Mouse (Mus musculus) frontal cortex, adult 2 months (tissue): ENCODE measurements around the gene Gm49333. TPM values are rescaled to one million over a fixed set of nuclear protein-coding genes. Genes with fewer than 3 reads are reported as not detected.
"Not testable (repeated sequence)": the region's sequence is repeated elsewhere in the genome, so short reads cannot be mapped to it uniquely, and the experiment has no call there.

ENCODE experiments used
- DNase-seq, 2 experiments: peaks; one replicate each; pipeline ENCODE4 v3.0.0; 2022; ENCODE audit warnings: low spot score in 1 of 2; ENCODE audit errors: extremely low spot score in 1 of 2
- polyA plus RNA-seq: library from polyadenylated mRNA; depleted of rRNA; stranded (reverse); fragments of >200 nt; gene quantifications from 2 replicates; pipeline ENCODE4 v1.2.3, GENCODE M21; 2012

Gm49333 gene
- polyA plus RNA-seq, 1 experiment, result 0.14 TPM

DNA sequence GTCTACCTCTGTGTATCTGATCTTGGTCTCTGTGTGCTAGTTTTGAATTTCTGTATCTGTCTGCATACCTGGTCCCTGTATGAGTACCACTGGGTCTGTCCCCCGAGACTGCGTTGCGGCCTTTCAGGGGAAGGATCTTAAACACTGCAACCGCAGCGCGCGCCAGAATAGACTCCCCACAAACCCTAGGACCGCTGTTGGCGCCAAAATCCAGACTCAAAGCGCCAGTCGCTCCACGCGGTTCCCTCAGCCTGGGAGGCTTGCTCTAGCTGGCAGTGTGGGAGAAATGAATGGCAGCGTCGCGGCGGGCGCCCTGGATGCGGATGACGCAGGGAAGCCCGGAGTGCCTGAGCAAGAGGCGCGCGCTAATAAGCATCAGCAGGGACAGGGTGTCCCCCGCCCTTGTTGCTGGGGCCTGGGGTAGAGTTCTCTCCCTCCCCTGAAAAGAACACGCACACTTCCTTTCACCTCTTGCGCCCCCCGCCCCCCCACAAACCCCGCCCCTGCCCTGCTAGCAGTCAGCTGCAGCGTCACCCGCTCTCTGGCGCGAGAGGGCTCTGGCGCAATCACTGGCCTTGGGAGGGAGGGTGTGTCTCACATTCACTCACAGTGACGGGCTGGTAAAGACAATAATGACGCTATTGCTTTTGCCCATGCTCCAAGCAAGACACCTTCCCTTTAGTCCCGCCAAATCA lies 10.7 kb downstream of the Gm49333 start:
- DNase-seq, result peak in 1 of 2 experiments; percentile 73

DNA sequence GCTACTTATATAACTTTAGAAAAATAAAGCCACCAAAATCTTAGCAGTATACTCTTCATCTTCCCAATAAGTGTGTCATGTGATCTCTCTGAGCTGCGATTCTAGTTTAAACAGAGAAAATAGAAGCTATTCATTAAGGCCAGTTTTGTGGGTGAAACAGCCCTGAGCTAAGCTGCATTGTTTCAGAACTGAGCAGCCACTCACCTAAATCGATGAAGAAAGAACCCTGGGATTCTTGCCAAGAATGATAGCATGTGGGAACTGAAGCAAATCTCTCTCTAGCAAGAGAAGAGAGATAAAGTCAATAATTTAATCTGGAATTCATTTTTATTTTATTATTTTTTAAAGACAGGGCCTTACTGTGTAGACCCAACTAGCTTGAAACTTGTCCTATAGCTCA lies 11.8 kb downstream of the Gm49333 start:
- DNase-seq, result no peak

DNA sequence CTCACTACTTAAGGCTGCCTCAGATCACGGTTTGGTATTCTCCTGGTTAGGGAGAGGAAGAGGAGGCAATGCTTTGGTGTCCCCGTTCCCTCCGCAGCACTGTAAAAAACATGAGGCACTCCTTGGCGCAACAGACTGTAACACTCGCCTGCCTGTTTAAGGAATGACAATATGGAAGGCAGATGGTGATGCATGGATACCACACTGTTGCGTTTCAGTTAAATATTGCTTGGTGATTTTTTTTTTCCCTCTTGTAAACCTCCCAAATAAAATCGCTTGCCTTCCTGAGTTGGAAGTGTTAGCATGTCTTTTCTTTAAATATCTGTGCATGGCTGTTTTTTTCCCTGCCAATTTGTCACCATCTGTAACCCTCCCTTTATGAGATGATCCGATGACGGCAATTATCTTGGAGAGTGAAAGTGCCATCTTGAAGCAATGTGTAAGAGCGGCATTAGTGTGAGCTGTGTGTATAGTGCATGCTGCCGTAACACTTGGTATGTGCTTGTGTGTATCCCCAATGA lies 17.5 kb downstream of the Gm49333 start:
- peak in 1 of 2 experiments; percentile 66 for DNase-seq

DNA sequence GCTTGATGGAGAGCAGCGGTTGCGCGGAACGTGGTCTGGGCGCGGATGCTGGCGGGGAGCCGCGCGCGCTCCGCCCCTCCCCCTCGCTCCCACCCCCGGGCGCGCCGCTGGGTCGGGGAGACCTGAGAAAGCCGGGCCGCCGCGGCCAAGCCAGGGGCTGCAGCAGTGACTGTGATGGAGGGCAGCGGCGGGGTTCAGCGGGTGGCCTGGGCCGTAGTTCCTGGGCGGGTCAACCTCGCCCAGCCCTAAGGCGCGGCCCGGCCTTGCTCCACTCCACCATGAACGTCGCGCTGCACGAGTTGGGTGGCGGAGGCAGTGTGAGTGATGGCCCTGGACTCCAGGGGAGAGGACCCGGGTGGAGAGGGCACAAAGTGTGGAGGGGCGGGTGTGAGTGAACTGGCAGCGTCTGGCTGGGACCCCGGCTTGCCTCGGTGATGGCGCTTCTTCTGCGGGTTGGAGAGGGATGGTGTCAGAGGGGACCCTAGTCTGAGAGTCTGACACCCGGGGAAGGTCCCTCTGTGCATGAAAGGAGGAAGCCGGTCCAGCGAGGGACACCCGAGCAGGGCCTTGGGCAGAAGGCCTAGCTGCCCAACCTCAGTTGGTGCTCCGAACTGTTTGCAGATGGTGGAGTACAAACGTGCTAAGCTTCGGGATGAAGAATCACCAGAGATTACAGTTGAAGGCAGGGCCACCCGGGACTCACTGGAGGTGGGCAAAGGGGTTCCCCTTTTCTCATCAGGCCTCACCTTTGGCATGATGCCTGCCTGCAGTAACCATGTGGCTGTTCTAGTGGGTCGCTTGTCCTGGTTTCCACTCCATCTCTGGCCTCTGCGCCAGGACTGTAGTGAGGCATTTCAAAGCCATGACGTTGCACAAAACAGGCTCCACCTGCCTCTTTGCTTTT lies 18.6 kb downstream of the Gm49333 start, which contains the start of gene Ece2:
Ece2 (plus strand) TSS at position 98 of the 904 bp plus-strand sequence.
- no peak for DNase-seq

DNA sequence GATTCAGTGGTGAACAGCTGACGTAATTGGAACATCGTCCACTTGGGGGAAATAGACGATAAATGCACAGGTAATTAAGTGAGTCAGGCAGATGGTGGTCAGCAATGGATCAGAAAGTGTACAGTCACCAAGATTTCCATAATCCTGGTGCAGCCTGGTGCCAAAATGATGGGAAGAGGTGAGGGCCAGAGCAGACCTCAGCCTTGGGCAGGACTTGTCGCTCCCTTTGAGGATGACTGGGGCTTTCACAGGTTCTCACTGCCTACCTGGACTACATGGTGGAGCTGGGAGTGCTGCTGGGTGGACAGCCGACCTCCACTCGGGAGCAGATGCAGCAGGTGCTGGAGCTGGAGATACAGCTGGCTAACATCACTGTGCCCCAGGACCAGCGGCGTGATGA lies 26.0 kb downstream of the Gm49333 start:
- DNase-seq, result no peak

DNA sequence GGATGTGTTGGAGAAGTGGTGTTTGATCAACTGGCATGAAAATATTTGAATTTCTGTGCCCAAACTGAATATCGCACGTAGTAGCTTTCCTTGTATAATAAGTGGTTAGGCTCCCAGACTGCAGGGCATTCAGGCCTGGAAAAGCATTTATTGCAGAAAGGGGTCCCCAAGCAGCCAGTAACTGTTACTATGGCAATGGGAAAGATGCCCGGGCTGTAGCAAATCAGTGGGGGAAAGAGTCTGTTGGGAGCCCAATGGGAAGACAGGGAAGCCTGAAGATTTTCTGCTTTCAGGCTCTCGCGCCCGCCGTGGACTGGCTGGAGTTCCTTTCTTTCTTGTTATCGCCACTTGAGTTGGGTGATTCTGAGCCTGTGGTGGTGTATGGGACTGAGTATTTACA lies 27.0 kb downstream of the Gm49333 start:
- DNase-seq, result peak in 1 of 2 experiments; percentile 45

DNA sequence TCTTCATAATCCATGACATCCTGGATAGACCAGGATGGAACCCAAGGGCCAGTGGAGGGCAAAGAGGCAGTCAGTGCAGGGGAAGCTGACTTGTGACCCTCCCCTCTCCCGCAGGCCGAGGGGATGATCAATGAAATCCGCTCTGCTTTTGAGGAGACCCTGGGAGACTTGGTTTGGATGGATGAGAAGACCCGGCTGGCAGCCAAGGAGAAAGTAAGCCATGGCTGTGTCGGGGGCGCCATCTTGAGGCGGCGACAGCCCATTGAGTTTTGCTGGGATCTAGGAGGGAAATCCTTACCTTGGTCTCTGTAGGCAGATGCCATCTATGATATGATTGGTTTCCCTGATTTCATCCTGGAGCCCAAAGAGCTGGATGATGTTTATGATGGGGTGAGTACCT lies 30.8 kb downstream of the Gm49333 start:
- DNase-seq, result peak in 1 of 2 experiments; percentile 87

DNA sequence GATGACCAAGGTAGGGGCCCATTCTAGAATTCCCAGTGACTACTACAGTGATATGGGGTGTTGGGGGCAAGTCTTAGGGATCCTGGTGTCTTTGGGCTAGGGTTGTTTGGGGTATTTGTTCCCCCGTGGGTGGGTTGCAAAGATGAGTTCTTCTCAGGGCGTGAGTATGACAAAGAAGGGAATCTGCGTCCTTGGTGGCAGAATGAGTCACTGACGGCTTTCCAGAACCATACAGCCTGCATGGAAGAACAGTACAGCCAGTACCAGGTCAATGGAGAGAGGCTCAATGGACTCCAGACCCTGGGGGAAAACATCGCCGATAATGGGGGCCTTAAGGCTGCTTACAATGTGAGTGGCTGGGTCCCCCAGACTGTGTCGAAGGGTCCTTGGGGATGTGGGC lies 32.5 kb downstream of the Gm49333 start:
- no peak for DNase-seq

DNA sequence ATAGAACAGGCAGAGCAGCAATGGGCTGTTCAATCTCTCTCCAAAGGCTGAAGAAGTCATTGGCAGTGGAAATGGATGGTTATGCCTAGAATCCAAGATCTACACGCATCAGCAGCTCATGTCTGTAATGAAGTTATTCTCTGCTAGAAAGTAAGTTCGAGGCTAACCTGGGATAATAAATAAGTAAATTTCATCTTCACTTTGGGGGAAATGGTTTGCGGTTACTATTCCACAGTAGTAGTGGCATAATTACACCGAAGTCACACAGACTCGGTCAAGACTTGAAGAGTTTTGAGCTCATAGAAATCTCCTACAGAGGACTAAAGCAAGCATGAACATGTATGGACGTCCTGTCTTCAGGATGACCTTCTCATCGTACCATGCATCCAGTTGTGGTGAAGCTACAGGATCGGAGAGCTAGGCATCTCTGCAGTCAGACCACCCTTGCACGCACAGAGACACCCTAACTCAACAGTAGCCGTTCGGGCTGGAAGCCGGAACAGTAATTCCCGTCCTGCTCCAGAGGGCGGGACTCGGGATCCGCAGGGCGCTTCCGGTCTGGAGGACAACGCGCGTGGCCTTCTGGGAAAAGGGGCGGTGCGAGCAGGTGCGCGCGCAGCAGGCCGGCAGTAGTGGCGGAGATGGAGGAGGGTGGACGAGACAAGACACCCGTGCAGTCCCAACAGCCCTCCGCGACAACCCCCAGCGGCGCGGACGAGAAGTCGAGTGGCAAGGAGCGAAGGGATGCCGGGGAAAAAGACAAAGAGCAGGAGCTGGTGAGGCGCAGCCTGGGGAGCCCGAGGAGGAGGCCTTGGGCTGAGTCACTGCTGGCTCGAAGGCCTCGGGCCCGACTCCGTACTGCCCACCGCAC lies 39.9 kb downstream of the Gm49333 start, which contains the start of gene Psmd2:
Psmd2 (plus strand) TSS at position 577 of the 871 bp plus-strand sequence.
- peak; percentile 90 to 97 for DNase-seq

DNA sequence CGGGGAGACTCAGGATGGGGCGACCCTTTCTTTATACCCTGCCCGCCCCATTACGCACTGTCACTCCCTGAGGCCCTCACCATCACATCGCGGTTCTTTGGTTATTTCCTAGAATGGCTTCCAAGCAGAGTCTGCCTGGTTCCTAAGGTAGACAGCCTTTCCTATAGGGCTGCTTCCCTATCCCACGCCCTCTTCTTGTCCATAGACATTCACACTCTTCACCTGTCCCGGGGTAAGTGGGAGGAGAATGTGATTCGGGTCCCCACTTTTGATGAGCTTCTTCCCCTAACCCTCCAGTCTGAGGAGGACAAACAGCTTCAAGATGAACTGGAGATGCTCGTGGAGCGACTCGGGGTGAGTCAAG lies 40.5 kb downstream of the Gm49333 start:
- DNase-seq, result no peak

DNA sequence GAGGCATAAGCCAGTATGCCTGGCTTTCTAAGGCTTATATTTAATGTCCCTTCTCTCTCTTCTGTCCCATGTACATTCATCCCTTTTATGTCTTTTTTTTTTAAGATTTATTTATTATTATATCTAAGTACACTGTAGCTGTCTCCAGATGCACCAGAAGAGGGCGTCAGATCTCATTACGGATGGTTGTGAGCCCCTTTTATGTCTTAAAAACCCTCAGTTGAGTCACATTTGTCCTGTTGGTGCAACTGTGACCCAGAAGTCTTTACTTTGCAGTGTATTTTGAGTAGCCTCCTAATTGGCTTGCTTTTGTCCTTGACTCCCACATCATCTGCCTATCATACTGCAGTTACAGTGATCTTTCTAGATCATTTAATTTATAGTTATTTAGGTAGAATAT lies 41.9 kb downstream of the Gm49333 start:
- DNase-seq, result no peak

DNA sequence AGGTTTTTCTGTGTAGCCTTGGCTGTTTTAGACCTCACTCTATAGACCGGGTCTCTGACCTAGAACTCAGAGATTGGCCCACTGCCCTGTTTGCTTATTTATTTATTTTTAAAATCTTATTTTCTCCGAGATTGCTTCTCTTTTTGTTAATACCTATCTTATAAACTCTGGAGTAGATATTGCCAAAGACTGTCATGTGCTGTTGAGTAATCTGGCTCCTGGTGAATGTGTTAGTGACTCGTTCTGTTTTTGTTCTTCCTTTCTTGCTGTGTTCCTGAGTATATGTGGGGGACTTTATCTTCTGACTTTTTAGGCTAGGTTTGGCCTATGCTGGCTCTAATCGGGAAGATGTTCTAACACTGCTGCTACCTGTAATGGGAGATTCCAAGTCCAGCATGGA lies 46.3 kb downstream of the Gm49333 start:
- no peak for DNase-seq

DNA sequence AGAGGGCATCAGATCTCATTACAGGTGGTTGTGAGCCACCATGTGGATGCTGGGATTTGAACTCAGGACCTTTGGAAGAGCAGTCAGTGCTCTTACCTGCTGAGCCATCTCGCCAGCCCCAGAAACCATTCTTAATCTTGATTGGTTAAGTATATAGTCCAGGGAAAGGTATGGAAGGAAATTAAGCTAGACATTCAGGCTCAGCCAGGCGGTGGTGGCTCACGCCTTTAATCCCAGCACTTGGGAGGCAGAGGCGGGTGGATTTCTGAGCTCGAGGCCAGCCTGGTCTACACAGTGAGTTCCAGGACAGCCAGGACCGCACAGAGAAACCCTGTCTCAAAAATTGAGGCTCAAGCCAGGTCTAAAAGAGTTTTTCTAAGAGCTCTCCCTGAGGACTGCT lies 56.6 kb downstream of the Gm49333 start, which contains the start of gene Eif4g1:
Eif4g1 (plus strand) TSS at position 301 of the 400 bp plus-strand sequence.
- not testable (repeated sequence) for DNase-seq

DNA sequence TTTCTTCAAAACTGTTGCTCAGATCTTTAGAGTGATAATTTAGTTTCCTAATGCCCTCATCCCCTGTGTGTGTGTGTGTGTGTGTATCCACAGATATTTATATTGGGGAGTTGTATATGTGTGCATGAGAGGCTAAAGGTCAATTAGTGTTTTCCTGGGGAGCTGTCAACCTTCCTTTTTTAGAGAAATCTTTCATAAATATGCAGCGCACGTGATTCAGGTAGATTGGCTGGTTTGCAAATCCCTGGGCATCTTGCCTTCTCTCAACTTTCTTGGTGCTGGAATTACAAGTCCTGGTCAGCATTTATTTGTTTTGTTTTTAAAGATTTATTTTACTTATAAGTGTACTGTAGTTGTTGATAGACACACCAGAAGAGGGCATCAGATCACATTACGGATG lies 58.9 kb downstream of the Gm49333 start:
- no peak for DNase-seq

DNA sequence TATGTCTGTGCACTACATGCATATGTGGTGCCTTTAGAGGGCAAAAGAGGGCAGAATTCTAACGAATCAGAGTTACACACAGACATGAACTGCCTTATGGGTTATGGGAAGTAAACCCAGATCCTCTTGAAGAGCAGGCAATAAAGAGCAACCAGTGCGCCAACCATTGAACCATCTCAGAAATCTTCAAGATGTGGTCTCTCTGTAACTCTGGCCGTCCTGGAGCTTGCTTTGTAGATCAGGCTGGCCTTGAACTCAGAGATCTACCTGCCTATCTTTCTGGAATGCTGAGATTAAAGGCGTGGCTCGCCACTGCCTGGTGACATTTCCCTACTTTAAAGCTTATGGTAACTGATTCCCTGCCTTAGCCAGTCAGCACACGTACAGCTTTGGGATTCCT lies 60.5 kb downstream of the Gm49333 start:
- no peak for DNase-seq

DNA sequence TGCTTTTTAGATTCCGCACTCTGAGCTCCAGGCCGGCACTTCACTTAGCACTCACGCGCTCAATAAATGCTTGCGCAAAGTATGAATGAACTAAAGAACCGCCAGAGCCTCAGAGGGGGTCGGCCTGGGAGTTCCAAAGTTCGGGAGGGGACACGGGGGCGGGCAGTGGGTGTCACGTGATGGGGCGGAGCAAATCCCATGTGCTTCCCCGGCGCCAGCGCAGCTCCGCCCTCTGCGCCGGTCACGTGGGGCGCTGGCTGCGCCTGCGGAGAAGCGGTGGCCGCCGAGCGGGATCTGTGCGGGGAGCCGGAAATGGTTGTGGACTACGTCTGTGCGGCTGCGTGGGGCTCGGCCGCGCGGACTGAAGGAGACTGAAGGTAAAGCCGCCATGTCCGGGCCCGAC lies 61.1 kb downstream of the Gm49333 start:
- DNase-seq, result peak; percentile 90 to 96

DNA sequence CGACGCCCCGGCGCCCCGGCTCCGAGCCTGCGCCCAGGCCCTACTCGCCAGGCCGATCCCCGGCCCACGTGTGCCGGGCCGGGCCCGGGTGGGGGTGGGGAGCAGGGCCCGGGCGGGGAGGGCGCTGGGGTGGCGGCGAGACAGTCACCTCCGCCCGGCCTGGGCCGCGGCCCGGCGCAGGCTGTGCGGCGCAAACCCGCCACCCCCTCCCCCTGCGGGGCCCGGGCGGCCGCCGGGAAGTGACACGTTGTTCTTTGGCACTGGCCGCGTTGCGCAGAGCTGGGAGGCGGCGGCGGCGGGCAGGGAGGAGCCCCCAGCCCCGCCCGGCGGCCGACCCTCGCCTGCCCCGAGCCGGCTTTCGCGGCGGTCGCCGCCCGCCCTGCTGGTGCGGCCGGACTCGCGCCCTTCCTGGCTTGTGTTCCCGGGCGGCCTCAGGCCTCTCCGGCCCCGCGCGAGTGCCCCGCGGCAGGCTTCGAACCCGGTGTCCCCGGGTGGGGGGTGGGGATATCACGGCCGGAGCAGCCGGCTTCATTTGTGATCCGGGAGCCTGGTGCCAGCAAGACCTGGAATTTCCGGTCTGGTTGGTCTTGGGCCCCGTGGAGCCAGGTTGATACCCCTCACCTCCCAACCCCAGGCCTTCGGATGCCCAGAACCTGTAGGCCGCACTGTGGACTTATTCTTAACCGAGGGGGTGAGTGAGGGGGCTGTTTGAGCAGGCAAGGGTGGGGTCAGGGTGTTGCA lies 61.7 kb downstream of the Gm49333 start:
- DNase-seq, result peak in 1 of 2 experiments; percentile 31

DNA sequence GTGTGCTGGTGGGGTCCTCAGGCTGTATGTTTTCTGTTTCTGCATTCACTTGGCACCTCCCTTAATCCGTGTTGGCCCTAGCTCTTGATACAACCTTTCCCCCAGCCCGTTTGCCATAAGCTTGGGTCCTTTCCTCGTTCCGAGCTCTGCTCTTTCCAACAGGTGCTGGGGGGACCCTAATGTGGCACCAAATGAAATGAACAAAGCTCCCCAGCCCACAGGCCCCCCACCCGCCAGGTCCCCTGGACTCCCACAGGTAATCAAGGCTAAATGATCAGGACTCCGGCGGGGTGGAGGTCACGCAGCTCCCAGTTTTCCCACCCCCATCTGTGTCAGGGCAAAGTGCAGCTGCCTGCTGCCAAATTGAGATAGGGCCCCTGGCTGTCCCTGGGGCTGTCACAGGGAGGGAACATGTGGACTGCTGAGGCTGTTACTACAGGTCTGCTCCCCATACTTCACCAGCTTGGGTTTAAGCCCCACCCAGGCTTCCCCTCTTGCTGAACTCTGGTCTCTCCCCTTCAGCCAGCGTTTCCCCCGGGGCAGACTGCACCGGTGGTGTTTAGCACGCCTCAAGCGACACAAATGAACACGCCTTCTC lies 62.4 kb downstream of the Gm49333 start:
- DNase-seq, result no peak

DNA sequence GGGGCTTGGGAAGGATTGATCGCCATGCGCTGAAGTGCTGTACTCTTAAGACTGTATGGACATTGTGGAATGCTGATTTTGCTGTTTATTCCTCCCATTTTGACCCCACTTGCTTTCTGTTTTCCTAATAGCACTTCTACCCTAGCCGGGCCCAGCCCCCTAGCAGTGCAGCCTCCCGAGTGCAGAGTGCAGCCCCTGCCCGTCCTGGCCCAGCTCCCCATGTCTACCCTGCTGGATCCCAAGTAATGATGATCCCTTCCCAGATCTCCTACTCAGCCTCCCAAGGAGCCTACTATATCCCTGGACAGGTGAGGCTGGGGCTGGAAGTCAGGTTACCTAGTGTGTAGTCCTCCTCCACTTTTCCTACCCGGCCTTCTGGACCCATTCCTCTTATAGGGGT lies 63.8 kb downstream of the Gm49333 start:
- DNase-seq, result no peak
